Mouse (Mus musculus) erythroblast, adult 5-6 weeks (primary cell): ENCODE measurements around the gene Olfr1209. TPM values are rescaled to one million over a fixed set of nuclear protein-coding genes. Genes with fewer than 3 reads are reported as not detected.

ENCODE experiments used
- ATAC-seq: replicated peaks from 2 replicates; pipeline ENCODE4 v1.8.0; 2016; ENCODE audit warnings: moderate number of reproducible peaks, mild to moderate bottlenecking, moderate TSS enrichment, inconsistent platforms; ENCODE audit not compliant: poor library complexity, low FRiP score, severe bottlenecking
- total RNA-seq, 2 experiments: library from RNA; stranded (forward) in 1 of 2; stranded (reverse) in 1 of 2; fragments of 150-400 nt in 1 of 2; fragments of 200-764, 138-1000 nt in 1 of 2; gene quantifications; 2 replicates each; pipeline versions ENCODE4 v1.2.3 to v1.2.4; 2015 to 2017; ENCODE audit warnings: low replicate concordance in 2 of 2

Olfr1209 gene
- total RNA-seq (2015; ENCODE audit: low replicate concordance) (not detected in 2 replicates), total RNA-seq (2017; ENCODE audit: low replicate concordance) (not detected in 2 replicates)

DNA sequence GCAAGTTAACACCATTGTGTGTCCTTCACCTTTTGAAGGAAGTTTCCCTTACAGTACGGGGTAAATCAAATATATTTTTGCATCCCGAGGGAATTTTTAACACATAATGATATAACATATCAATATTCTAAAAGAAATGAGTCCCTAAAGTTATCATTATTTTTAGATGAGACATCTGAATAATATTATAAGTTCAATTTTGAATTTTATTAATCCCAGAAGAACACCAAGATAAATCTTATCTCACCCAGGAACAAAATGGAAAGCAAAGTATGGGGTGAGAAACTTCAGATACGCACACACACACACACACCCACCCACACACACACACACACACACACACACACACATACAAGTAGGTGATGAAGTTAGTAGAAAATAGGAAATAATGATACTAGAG, at the start of gene Olfr1209:
Olfr1209 (minus strand) TSS at position 101 of the 400 bp plus-strand sequence.
- no peak for ATAC-seq

DNA sequence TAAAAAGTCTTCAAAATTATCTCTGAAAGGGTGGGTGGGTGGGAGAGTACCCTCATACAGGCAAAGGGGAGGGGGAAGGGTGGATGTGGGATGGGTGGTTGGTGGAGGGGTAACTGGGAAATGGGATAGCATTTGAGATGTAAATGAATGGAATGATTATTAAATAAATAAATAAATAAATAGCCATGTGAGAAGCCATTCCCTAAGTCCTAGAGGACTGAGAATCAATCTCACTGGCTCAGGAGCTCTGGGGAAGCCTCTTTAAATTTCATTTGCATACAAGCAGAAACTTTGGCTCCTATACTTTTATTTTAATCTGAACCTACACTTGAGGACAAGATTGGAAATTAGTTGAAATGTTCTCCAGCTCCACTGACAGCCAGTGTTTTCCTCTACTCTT, 38.7 kb upstream of the Olfr1209 start, which contains the start of gene Olfr1212:
Olfr1212 (plus strand) TSS at position 301 of the 400 bp plus-strand sequence.
- no peak for ATAC-seq

DNA sequence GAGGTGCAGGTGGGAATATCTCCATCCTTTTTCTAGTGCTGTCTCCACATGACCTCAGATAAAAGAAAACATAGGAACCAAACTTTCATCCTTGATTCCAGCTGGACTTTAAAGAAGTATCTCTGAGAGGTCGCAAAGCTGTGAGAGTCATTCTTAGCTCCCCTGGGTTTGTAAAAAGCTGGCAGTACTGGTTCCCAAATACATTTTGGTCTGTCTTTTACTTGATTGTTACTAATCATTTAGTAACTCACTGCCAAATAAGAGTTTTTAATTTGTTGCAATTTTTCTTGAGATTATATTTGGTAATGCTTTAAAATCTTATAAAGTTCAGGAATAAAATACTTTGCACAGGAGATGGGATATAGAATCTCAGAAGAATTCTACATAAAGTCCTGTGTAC, 23.1 kb upstream of the Olfr1209 start, which contains the start of gene Olfr1211:
Olfr1211 (minus strand) TSS at position 101 of the 400 bp plus-strand sequence.
- ATAC-seq = no peak

DNA sequence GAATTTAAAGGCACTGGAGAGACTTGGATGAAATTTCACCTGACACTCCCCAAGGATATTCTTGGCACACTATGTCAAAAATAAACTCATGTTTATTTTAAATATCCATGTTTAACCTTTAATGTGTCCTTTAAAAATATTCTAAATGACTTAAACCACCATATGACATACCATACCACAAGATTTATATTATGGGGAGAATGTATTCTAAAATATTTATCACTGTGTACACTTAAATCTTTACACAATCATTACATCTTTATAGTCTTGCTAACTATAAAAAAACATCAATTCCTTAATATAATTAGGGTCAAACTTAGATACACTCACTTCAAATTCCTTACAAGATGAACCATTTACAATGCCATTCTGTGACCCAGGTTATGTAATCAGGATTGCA, 12.7 kb downstream of the Olfr1209 start, which contains the start of gene Olfr1208:
Olfr1208 (minus strand) TSS at position 101 of the 400 bp plus-strand sequence.
- no peak for ATAC-seq

DNA sequence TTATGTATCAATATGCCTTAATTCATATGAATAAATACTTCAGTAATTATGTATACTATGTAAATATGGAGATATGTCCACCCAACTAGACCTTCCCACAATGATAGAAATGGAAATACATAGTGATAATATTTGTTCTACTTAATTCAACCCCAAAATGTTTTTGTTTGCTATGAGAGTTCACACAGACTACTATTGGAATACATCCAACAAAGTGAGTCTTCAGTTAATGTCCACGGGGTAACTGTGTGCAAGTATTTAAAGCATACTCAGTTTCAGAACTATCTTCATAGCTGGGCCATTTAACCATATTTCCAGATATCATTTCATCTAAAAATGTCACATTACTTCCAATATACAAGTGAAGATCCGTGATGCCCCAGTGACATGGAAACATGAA, 52.0 kb downstream of the Olfr1209 start, which contains the start of gene Olfr1206:
Olfr1206 (plus strand) TSS at position 301 of the 400 bp plus-strand sequence.
- no peak for ATAC-seq

Other genes starting within 250 kb of the Olfr1209 start
- not detected in 2 replicates for gene Olfr1193, start 239.5 kb downstream of the Olfr1209 start, total RNA-seq (2015; ENCODE audit: low replicate concordance)
- gene Olfr1193, start 239.5 kb downstream of the Olfr1209 start, total RNA-seq (2017; ENCODE audit: low replicate concordance) = not detected in 2 replicates
- gene Olfr1195, start 226.0 kb downstream of the Olfr1209 start, total RNA-seq (2015; ENCODE audit: low replicate concordance) = not detected in 2 replicates
- gene Olfr1195, start 226.0 kb downstream of the Olfr1209 start, total RNA-seq (2017; ENCODE audit: low replicate concordance) = not detected in 2 replicates
- gene Olfr1196, start 210.6 kb downstream of the Olfr1209 start, total RNA-seq (2015; ENCODE audit: low replicate concordance) = not detected in 2 replicates
- gene Olfr1196, start 210.6 kb downstream of the Olfr1209 start, total RNA-seq (2017; ENCODE audit: low replicate concordance) = not detected in 2 replicates
- gene Olfr1197, start 182.8 kb downstream of the Olfr1209 start, total RNA-seq (2015; ENCODE audit: low replicate concordance) = not detected in 2 replicates
- not detected in 2 replicates for gene Olfr1197, start 182.8 kb downstream of the Olfr1209 start, total RNA-seq (2017; ENCODE audit: low replicate concordance)
- not detected in 2 replicates for gene Olfr1198, start 163.8 kb downstream of the Olfr1209 start, total RNA-seq (2015; ENCODE audit: low replicate concordance)
- not detected in 2 replicates for gene Olfr1198, start 163.8 kb downstream of the Olfr1209 start, total RNA-seq (2017; ENCODE audit: low replicate concordance)
- gene Olfr1199, start 154.7 kb downstream of the Olfr1209 start, total RNA-seq (2015; ENCODE audit: low replicate concordance) = not detected in 2 replicates
- gene Olfr1199, start 154.7 kb downstream of the Olfr1209 start, total RNA-seq (2017; ENCODE audit: low replicate concordance) = not detected in 2 replicates
- not detected in 2 replicates for gene Olfr1200, start 144.7 kb downstream of the Olfr1209 start, total RNA-seq (2015; ENCODE audit: low replicate concordance)
- not detected in 2 replicates for gene Olfr1200, start 144.7 kb downstream of the Olfr1209 start, total RNA-seq (2017; ENCODE audit: low replicate concordance)
- gene Olfr1201, start 122.1 kb downstream of the Olfr1209 start, total RNA-seq (2015; ENCODE audit: low replicate concordance) = not detected in 2 replicates
- gene Olfr1201, start 122.1 kb downstream of the Olfr1209 start, total RNA-seq (2017; ENCODE audit: low replicate concordance) = not detected in 2 replicates
- not detected in 2 replicates for gene Olfr1202, start 100.7 kb downstream of the Olfr1209 start, total RNA-seq (2015; ENCODE audit: low replicate concordance)
- gene Olfr1202, start 100.7 kb downstream of the Olfr1209 start, total RNA-seq (2017; ENCODE audit: low replicate concordance) = not detected in 2 replicates
- not detected in 2 replicates for gene Olfr1205, start 85.4 kb downstream of the Olfr1209 start, total RNA-seq (2015; ENCODE audit: low replicate concordance)
- gene Olfr1205, start 85.4 kb downstream of the Olfr1209 start, total RNA-seq (2017; ENCODE audit: low replicate concordance) = 0.28 TPM in 1 of 2 replicates, not detected in the other
- gene Olfr1204, start 65.9 kb downstream of the Olfr1209 start, total RNA-seq (2015; ENCODE audit: low replicate concordance) = 14.6 TPM in 1 of 2 replicates, not detected in the other
- not detected in 2 replicates for gene Olfr1204, start 65.9 kb downstream of the Olfr1209 start, total RNA-seq (2017; ENCODE audit: low replicate concordance)
- not detected in 2 replicates for gene Olfr1206, start 51.9 kb downstream of the Olfr1209 start, total RNA-seq (2015; ENCODE audit: low replicate concordance)
- gene Olfr1206, start 51.9 kb downstream of the Olfr1209 start, total RNA-seq (2017; ENCODE audit: low replicate concordance) = not detected in 2 replicates
- gene Olfr1208, start 12.8 kb downstream of the Olfr1209 start, total RNA-seq (2015; ENCODE audit: low replicate concordance) = not detected in 2 replicates
- gene Olfr1208, start 12.8 kb downstream of the Olfr1209 start, total RNA-seq (2017; ENCODE audit: low replicate concordance) = not detected in 2 replicates
- not detected in 2 replicates for gene Olfr1211, start 23.0 kb upstream of the Olfr1209 start, total RNA-seq (2015; ENCODE audit: low replicate concordance)
- gene Olfr1211, start 23.0 kb upstream of the Olfr1209 start, total RNA-seq (2017; ENCODE audit: low replicate concordance) = not detected in 2 replicates
- gene Olfr1212, start 38.8 kb upstream of the Olfr1209 start, total RNA-seq (2015; ENCODE audit: low replicate concordance) = not detected in 2 replicates
- gene Olfr1212, start 38.8 kb upstream of the Olfr1209 start, total RNA-seq (2017; ENCODE audit: low replicate concordance) = 0.43 TPM in 1 of 2 replicates, not detected in the other
- not detected in 2 replicates for gene Gm13762, start 65.1 kb upstream of the Olfr1209 start, total RNA-seq (2015; ENCODE audit: low replicate concordance)
- not detected in 2 replicates for gene Gm13762, start 65.1 kb upstream of the Olfr1209 start, total RNA-seq (2017; ENCODE audit: low replicate concordance)
- not detected in 2 replicates for gene Olfr1214, start 77.5 kb upstream of the Olfr1209 start, total RNA-seq (2015; ENCODE audit: low replicate concordance)
- gene Olfr1214, start 77.5 kb upstream of the Olfr1209 start, total RNA-seq (2017; ENCODE audit: low replicate concordance) = not detected in 2 replicates
- not detected in 2 replicates for gene Olfr1215, start 91.8 kb upstream of the Olfr1209 start, total RNA-seq (2015; ENCODE audit: low replicate concordance)
- gene Olfr1215, start 91.8 kb upstream of the Olfr1209 start, total RNA-seq (2017; ENCODE audit: low replicate concordance) = not detected in 2 replicates
- not detected in 2 replicates for gene Olfr1216, start 103.2 kb upstream of the Olfr1209 start, total RNA-seq (2015; ENCODE audit: low replicate concordance)
- not detected in 2 replicates for gene Olfr1216, start 103.2 kb upstream of the Olfr1209 start, total RNA-seq (2017; ENCODE audit: low replicate concordance)
- not detected in 2 replicates for gene Olfr1217, start 116.9 kb upstream of the Olfr1209 start, total RNA-seq (2015; ENCODE audit: low replicate concordance)
- not detected in 2 replicates for gene Olfr1217, start 116.9 kb upstream of the Olfr1209 start, total RNA-seq (2017; ENCODE audit: low replicate concordance)
- not detected in 2 replicates for gene Olfr1218, start 146.0 kb upstream of the Olfr1209 start, total RNA-seq (2015; ENCODE audit: low replicate concordance)
- 0.14 TPM in 1 of 2 replicates, not detected in the other for gene Olfr1218, start 146.0 kb upstream of the Olfr1209 start, total RNA-seq (2017; ENCODE audit: low replicate concordance)
- gene Olfr1219, start 168.4 kb upstream of the Olfr1209 start, total RNA-seq (2015; ENCODE audit: low replicate concordance) = not detected in 2 replicates
- gene Olfr1219, start 168.4 kb upstream of the Olfr1209 start, total RNA-seq (2017; ENCODE audit: low replicate concordance) = 0.09 TPM in 1 of 2 replicates, not detected in the other
- gene Olfr1220, start 191.7 kb upstream of the Olfr1209 start, total RNA-seq (2015; ENCODE audit: low replicate concordance) = not detected in 2 replicates
- not detected in 2 replicates for gene Olfr1220, start 191.7 kb upstream of the Olfr1209 start, total RNA-seq (2017; ENCODE audit: low replicate concordance)
- not detected in 2 replicates for gene Olfr1221, start 202.1 kb upstream of the Olfr1209 start, total RNA-seq (2015; ENCODE audit: low replicate concordance)
- gene Olfr1221, start 202.1 kb upstream of the Olfr1209 start, total RNA-seq (2017; ENCODE audit: low replicate concordance) = not detected in 2 replicates
- 0.21 TPM in 1 of 2 replicates, not detected in the other for gene Olfr1222, start 217.9 kb upstream of the Olfr1209 start, total RNA-seq (2015; ENCODE audit: low replicate concordance)
- gene Olfr1222, start 217.9 kb upstream of the Olfr1209 start, total RNA-seq (2017; ENCODE audit: low replicate concordance) = not detected in 2 replicates
- not detected in 2 replicates for gene Olfr1223, start 236.4 kb upstream of the Olfr1209 start, total RNA-seq (2015; ENCODE audit: low replicate concordance)
- not detected in 2 replicates for gene Olfr1223, start 236.4 kb upstream of the Olfr1209 start, total RNA-seq (2017; ENCODE audit: low replicate concordance)
- not detected in 2 replicates for gene Olfr1224-ps1, start 248.9 kb upstream of the Olfr1209 start, total RNA-seq (2015; ENCODE audit: low replicate concordance)
- gene Olfr1224-ps1, start 248.9 kb upstream of the Olfr1209 start, total RNA-seq (2017; ENCODE audit: low replicate concordance) = not detected in 2 replicates